Mouse (Mus musculus) ES-Bruce4 (cell line): ENCODE measurements at regions not wholly inside any gene's neighbourhood (a gene's known extent, or its start where the extent isn't known, plus 50 kb on each side); places are given as distances from the start of the nearest gene placed in this dataset.
A peak's percentile ranks its signal among the peaks of the same experiment; 100 is the strongest.

ENCODE experiments used
- H3K27ac ChIP-seq: 2 replicates; pipeline ENCODE4 v1.5.1; 2012; ENCODE audit warnings: low read length, inconsistent platforms; ENCODE audit not compliant: insufficient read depth
- H3K27me3 ChIP-seq: 2 replicates; pipeline ENCODE4 v1.6.1; 2012; ENCODE audit warnings: mild to moderate bottlenecking, low read length, inconsistent platforms; ENCODE audit not compliant: control insufficient read depth, poor library complexity, insufficient read depth, severe bottlenecking
- H3K36me3 ChIP-seq: 2 replicates; pipeline ENCODE4 v1.6.1; 2012; ENCODE audit warnings: inconsistent platforms, mild to moderate bottlenecking, low read length, moderate library complexity; ENCODE audit not compliant: control insufficient read depth, poor library complexity, insufficient read depth, severe bottlenecking
- H3K4me1 ChIP-seq: one replicate; pipeline ENCODE4 v1.8.1; 2011; ENCODE audit warnings: low read length; ENCODE audit not compliant: control insufficient read depth, insufficient read depth
- H3K4me3 ChIP-seq: 2 replicates; pipeline ENCODE4 v1.5.1; 2011; ENCODE audit warnings: low read depth, mild to moderate bottlenecking, low read length
- H3K9ac ChIP-seq: 2 replicates; pipeline ENCODE4 v1.6.1; 2012; ENCODE audit warnings: low read depth, mild to moderate bottlenecking, inconsistent platforms; ENCODE audit not compliant: poor library complexity, severe bottlenecking
- H3K9me3 ChIP-seq: replicated peaks from 2 replicates; pipeline ENCODE4 v1.6.1; 2012; ENCODE audit warnings: mild to moderate bottlenecking, low read length, inconsistent platforms; ENCODE audit not compliant: control insufficient read depth, poor library complexity, insufficient read depth, severe bottlenecking
- CTCF ChIP-seq: IDR thresholded peaks from one replicate; pipeline ENCODE4 v1.8.1; 2011; ENCODE audit warnings: low read depth, low read length
- EP300 ChIP-seq: IDR thresholded peaks from 2 replicates; pipeline ENCODE4 v1.6.1; 2011; ENCODE audit warnings: low read depth, low read length; ENCODE audit not compliant: insufficient read depth
- POLR2A ChIP-seq: IDR thresholded peaks from one replicate; pipeline ENCODE4 v1.8.1; 2011; ENCODE audit warnings: low read length; ENCODE audit not compliant: insufficient read depth

GRCm38 (mm10) chr5:118424764-118425568, 135.5 kb upstream of the Med13l start:
- TF ChIP-seq EP300 (no peak), CTCF (no peak), POLR2A (no peak)
- no peak overlapping the region for H3K4me3 ChIP-seq

GRCm38 (mm10) chr5:118426673-118427072, 133.8 kb upstream of the Med13l start:
- Histone ChIP-seq H3K9ac (no peak overlapping the region), H3K9me3 (no peaks in the 10 kb centered on the region), H3K27ac (no peak overlapping the region), H3K27me3 (no peaks in the 10 kb centered on the region), H3K36me3 (no peaks in the 10 kb centered on the region), H3K4me3 (no peak overlapping the region), H3K4me1 (peaks cover 8% of the 10 kb centered on the region)
- TF ChIP-seq POLR2A (no peak), CTCF (no peak), EP300 (no peak)

More at GRCm38 (mm10) chr5:118424764-118425568, 135.5 kb upstream of the Med13l start:
- Histone ChIP-seq H3K36me3 (no peaks in the 10 kb centered on the region), H3K4me1 (peaks cover 8% of the 10 kb centered on the region), H3K9ac (no peak overlapping the region), H3K27me3 (no peaks in the 10 kb centered on the region), H3K9me3 (no peaks in the 10 kb centered on the region), H3K27ac (no peak overlapping the region)

GRCm38 (mm10) chr5:118428323-118429095, 132.0 kb upstream of the Med13l start:
- Histone ChIP-seq H3K4me3 (no peak overlapping the region), H3K9me3 (no peaks in the 10 kb centered on the region), H3K4me1 (peaks cover 8% of the 10 kb centered on the region), H3K27ac (no peak overlapping the region), H3K36me3 (no peaks in the 10 kb centered on the region), H3K27me3 (no peaks in the 10 kb centered on the region), H3K9ac (no peak overlapping the region)
- TF ChIP-seq EP300, result no peak
- TF ChIP-seq POLR2A, result no peak
- TF ChIP-seq CTCF, result no peak

DNA sequence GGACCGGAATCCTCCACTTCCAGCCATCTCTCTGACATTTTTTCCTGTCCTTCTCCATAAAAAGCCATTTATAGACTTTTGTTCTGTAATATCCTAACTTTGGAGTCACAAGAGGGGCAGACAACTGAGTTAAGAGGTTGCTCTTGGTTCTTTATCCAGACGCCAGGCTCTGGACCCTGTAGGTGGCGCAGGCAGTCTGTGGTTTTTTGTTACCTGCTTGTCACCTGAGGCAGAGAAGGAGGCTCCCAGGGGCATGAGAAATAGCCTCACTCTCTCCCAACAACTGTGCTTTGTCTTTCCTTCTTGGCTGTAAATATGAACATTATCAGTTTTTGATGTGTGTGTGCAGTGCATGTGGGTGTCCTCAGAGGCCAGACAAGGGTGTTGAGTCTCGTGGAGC, 126.9 kb upstream of the Med13l start:
- TF ChIP-seq CTCF (peak; percentile 51), POLR2A (no peak), EP300 (no peak)
- H3K9me3 ChIP-seq, result no peaks in the 10 kb centered on the region
- no peaks in the 10 kb centered on the region for H3K36me3 ChIP-seq
- no peak overlapping the region for H3K9ac ChIP-seq
- H3K27me3 ChIP-seq, result no peaks in the 10 kb centered on the region
- H3K4me1 ChIP-seq, result peaks cover 12% of the 10 kb centered on the region
- H3K27ac ChIP-seq, result peak overlapping the region; percentile 58
- H3K4me3 ChIP-seq, result no peak overlapping the region

- peak overlapping the region; percentile 39 for H3K4me3 ChIP-seq
- no peaks in the 10 kb centered on the region for H3K27me3 ChIP-seq
- peaks cover 8% of the 10 kb centered on the region for H3K4me1 ChIP-seq
- peak overlapping the region; percentile 96 for H3K27ac ChIP-seq
- H3K9ac ChIP-seq, result peak overlapping the region; percentile 34; the same call in 1 of the 2 replicates
- H3K36me3 ChIP-seq, result no peaks in the 10 kb centered on the region
- H3K9me3 ChIP-seq, result peaks cover 2% of the 10 kb centered on the region
- TF ChIP-seq EP300, result peak; percentile 99
- no peak for TF ChIP-seq CTCF
- TF ChIP-seq POLR2A, result no peak
Measured at GRCm38 (mm10) chr5:118434718-118435555, 125.5 kb upstream of the Med13l start.
